Mouse (Mus musculus) MEL (cell line): Measurements from ENCODE around the gene Mgst3. TPM values are rescaled to one million over a fixed set of nuclear protein-coding genes. Genes with fewer than 3 reads are reported as not detected.

ENCODE experiments used
- DNase-seq: peaks from one replicate; pipeline ENCODE4 v3.0.0; 2011; ENCODE audit warnings: low read depth, low spot score
- H3K27ac ChIP-seq: 2 replicates; pipeline ENCODE4 v1.5.1; 2012; ENCODE audit warnings: low read depth, mild to moderate bottlenecking, control low read depth, low read length, moderate library complexity; ENCODE audit not compliant: control insufficient read depth
- H3K27me3 ChIP-seq, 2 experiments: fragments of 150-350 bp in 1 of 2; sonication (generic) in 1 of 2; 2 replicates each; pipeline ENCODE4 v1.6.1; 2012; ENCODE audit warnings: low read length in 2 of 2, mild to moderate bottlenecking in 2 of 2, improper control_type of control experiment in 1 of 2, moderate library complexity in 1 of 2; ENCODE audit not compliant: insufficient read depth in 2 of 2, control insufficient read depth in 1 of 2
- H3K36me3 ChIP-seq, 2 experiments: 2 replicates each; pipeline ENCODE4 v1.6.1; 2012 to 2014; ENCODE audit warnings: low read length in 2 of 2, improper control_type of control experiment in 1 of 2, inconsistent platforms in 1 of 2, mild to moderate bottlenecking in 1 of 2; ENCODE audit not compliant: insufficient read depth in 2 of 2, control insufficient read depth in 1 of 2
- H3K4me1 ChIP-seq, 2 experiments: fragments of 150-350 bp in 1 of 2; sonication (generic) in 1 of 2; 2 replicates each; pipeline ENCODE4 v1.6.1; 2012; ENCODE audit warnings: low read length in 2 of 2, improper control_type of control experiment in 1 of 2, mild to moderate bottlenecking in 1 of 2; ENCODE audit not compliant: insufficient read depth in 2 of 2, control insufficient read depth in 1 of 2
- H3K4me3 ChIP-seq, 2 experiments: fragments of 150-350 bp in 1 of 2; sonication (generic) in 1 of 2; 2 replicates each; pipeline ENCODE4 v1.5.1; 2012; ENCODE audit warnings: low read depth in 2 of 2, low read length in 2 of 2, mild to moderate bottlenecking in 2 of 2, moderate library complexity in 2 of 2, control low read depth in 1 of 2, improper control_type of control experiment in 1 of 2; ENCODE audit not compliant: control insufficient read depth in 1 of 2, insufficient read depth in 1 of 2
- H3K79me2 ChIP-seq: 2 replicates; pipeline ENCODE4 v1.6.1; 2012; ENCODE audit warnings: mild to moderate bottlenecking, low read length, moderate library complexity; ENCODE audit not compliant: control insufficient read depth, poor library complexity, insufficient read depth
- H3K9ac ChIP-seq: 2 replicates; pipeline ENCODE4 v1.6.1; 2012; ENCODE audit warnings: low read depth, mild to moderate bottlenecking, control low read depth, low read length, moderate library complexity; ENCODE audit not compliant: control insufficient read depth, poor library complexity, severe bottlenecking
- H3K9me3 ChIP-seq: fragments of 150-350 bp; sonication (generic); replicated peaks from 2 replicates; pipeline ENCODE4 v1.6.1; 2012; ENCODE audit warnings: mild to moderate bottlenecking, low read length, improper control_type of control experiment, moderate library complexity; ENCODE audit not compliant: insufficient read depth
- CTCF ChIP-seq, 3 experiments: IDR thresholded peaks in 2 of 3; conservative IDR thresholded peaks in 1 of 3; 2 replicates each; pipeline ENCODE4 v1.5.1; 2011 to 2012; ENCODE audit warnings: low read length in 3 of 3, low read depth in 2 of 3, mild to moderate bottlenecking in 2 of 3, improper control_type of control experiment in 1 of 3, inconsistent platforms in 1 of 3, mixed read lengths in 1 of 3, moderate library complexity in 1 of 3; ENCODE audit not compliant: control insufficient read depth in 1 of 3, insufficient read depth in 1 of 3, poor library complexity in 1 of 3, severe bottlenecking in 1 of 3
- ELF1 ChIP-seq: IDR thresholded peaks from 2 replicates; pipeline ENCODE4 v1.6.1; 2014; ENCODE audit warnings: low read depth, mild to moderate bottlenecking, inconsistent platforms, low read length, improper control_type of control experiment, moderate library complexity
- USF2 ChIP-seq, 2 experiments: IDR thresholded peaks; 2 replicates each; pipeline ENCODE4 v1.6.1; 2011 to 2012; ENCODE audit warnings: improper control_type of control experiment in 2 of 2, low read length in 2 of 2, borderline replicate concordance in 1 of 2, inconsistent platforms in 1 of 2, low read depth in 1 of 2, mild to moderate bottlenecking in 1 of 2; ENCODE audit not compliant: insufficient read depth in 1 of 2
- polyA plus RNA-seq, 2 experiments: library from polyadenylated mRNA; stranded (reverse) in 1 of 2; unstranded in 1 of 2; fragments of >175 nt in 1 of 2; fragments of >200 nt in 1 of 2; gene quantifications; 2 replicates each; pipeline versions ENCODE4 v1.2.1 to v1.2.4; 2012; ENCODE audit warnings: low replicate concordance in 2 of 2, low read depth in 1 of 2; ENCODE audit not compliant: insufficient read length in 2 of 2, insufficient read depth in 1 of 2, missing spikeins in 1 of 2
- total RNA-seq: library from RNA; depleted of rRNA; stranded (reverse); fragments of 300-350 nt; gene quantifications from 2 replicates; pipeline ENCODE4 v1.2.3, GENCODE M21; 2012; rRNA removed

Gene Mgst3
- total and polyA plus RNA-seq, 3 experiments: 17.0 to 33.2 TPM; not detected in 1

DNA sequence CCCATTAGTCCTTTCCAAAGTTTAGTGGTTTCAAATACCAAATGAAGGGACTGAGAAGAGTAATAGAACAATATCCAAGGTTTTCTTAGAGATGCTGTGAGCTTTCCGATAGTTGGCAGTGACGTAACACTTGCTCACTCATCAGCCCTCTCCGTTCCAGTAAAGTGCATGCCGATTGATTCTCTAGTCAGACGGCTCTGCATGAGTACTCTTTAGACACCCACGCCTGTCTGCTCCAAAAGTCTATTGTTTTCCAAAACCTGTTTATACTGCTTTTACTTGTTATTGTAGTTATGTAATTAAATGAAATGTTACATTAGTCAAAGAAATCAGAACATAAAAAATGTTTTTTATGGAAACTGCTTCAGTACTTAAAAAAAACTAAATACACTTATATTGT lies 64.9 kb downstream of the Mgst3 start:
- Histone ChIP-seq H3K9ac (no peak overlapping the region), H3K4me1 (no peaks in the 10 kb centered on the region), H3K27me3 (no peaks in the 10 kb centered on the region), H3K36me3 (peaks cover 0 to 10% of the 10 kb centered on the region in 2 experiments; a peak in 2 of 4 replicates), H3K9me3 (no peaks in the 10 kb centered on the region), H3K4me3 (no peak overlapping the region), H3K79me2 (no peaks in the 10 kb centered on the region), H3K27ac (no peak overlapping the region)
- DNase-seq: no peak
- TF ChIP-seq CTCF (IDR thresholded peaks at IDR 0.05 in 2 of 3, conservative IDR thresholded peaks at IDR 0.05 in 1 of 3; ENCODE audit: control insufficient read depth in 1 of 3, insufficient read depth in 1 of 3, low read depth in 2 of 3, low read length in 3 of 3, poor library complexity in 1 of 3, severe bottlenecking in 1 of 3) (no peak), ELF1 (no peak), USF2 (IDR thresholded peaks at IDR 0.05; ENCODE audit: borderline replicate concordance in 1 of 2, insufficient read depth in 1 of 2, low read depth in 1 of 2, low read length in 2 of 2) (no peak)

Other genes starting within 250 kb of the Mgst3 start
- 191 and 213 TPM in 2 replicates for gene Uck2, start 108.5 kb downstream of the Mgst3 start, total RNA-seq
- 100 to 1,000 TPM; 290 to 643 TPM for gene Uck2, start 108.5 kb downstream of the Mgst3 start, polyA plus RNA-seq
- 126 and 128 TPM in 2 replicates for gene Tmco1, start 85.5 kb downstream of the Mgst3 start, total RNA-seq
- gene Tmco1, start 85.5 kb downstream of the Mgst3 start, polyA plus RNA-seq: 100 to 1,000 TPM in 1 of 2 experiments, not detected in 1; 110 TPM
- gene Aldh9a1, start 43.9 kb downstream of the Mgst3 start, total RNA-seq: 14.3 and 16.2 TPM in 2 replicates
- gene Aldh9a1, start 43.9 kb downstream of the Mgst3 start, polyA plus RNA-seq: 10 to 100 TPM in 1 of 2 experiments, not detected in 1; 78.2 TPM
- gene Lrrc52, start 72.9 kb upstream of the Mgst3 start, total RNA-seq: not detected in 2 replicates
- gene Lrrc52, start 72.9 kb upstream of the Mgst3 start, polyA plus RNA-seq: not detected
- gene Rxrg, start 204.5 kb upstream of the Mgst3 start, total RNA-seq: not detected in 2 replicates
- gene Rxrg, start 204.5 kb upstream of the Mgst3 start, polyA plus RNA-seq: not detected